Mouse (Mus musculus) bone marrow macrophage, adult 2 months (primary cell): Measurements from ENCODE around the gene Dnajc5. TPM values are rescaled to one million over a fixed set of nuclear protein-coding genes. Genes with fewer than 3 reads are reported as not detected.

Experiments used
- H3K27ac ChIP-seq: 2 replicates; pipeline ENCODE4 v1.5.1; 2012; ENCODE audit warnings: low read depth, low read length; ENCODE audit not compliant: insufficient read depth
- H3K4me1 ChIP-seq: 2 replicates; pipeline ENCODE4 v1.6.1; 2012; ENCODE audit warnings: low read length; ENCODE audit not compliant: control insufficient read depth, insufficient read depth
- H3K4me3 ChIP-seq: 2 replicates; pipeline ENCODE4 v1.5.1; 2012; ENCODE audit warnings: mild to moderate bottlenecking, low read length, moderate library complexity; ENCODE audit not compliant: insufficient read depth
- CTCF ChIP-seq: IDR thresholded peaks from 2 replicates; pipeline ENCODE4 v1.5.1; 2012; ENCODE audit warnings: low read depth, mild to moderate bottlenecking, low read length, moderate library complexity
- POLR2A ChIP-seq: IDR thresholded peaks from 2 replicates; pipeline ENCODE4 v1.6.1; 2012; ENCODE audit warnings: mild to moderate bottlenecking, low read depth, low read length, borderline replicate concordance
- polyA plus RNA-seq: library from polyadenylated mRNA; stranded (reverse); fragments of >200 nt; gene quantifications from 2 replicates; pipeline ENCODE4 v1.2.4, GENCODE M21; 2012; ENCODE audit not compliant: missing spikeins, insufficient read depth, insufficient read length

Gene Dnajc5
- polyA plus RNA-seq, 1 experiment, result 71.7 TPM

DNA sequence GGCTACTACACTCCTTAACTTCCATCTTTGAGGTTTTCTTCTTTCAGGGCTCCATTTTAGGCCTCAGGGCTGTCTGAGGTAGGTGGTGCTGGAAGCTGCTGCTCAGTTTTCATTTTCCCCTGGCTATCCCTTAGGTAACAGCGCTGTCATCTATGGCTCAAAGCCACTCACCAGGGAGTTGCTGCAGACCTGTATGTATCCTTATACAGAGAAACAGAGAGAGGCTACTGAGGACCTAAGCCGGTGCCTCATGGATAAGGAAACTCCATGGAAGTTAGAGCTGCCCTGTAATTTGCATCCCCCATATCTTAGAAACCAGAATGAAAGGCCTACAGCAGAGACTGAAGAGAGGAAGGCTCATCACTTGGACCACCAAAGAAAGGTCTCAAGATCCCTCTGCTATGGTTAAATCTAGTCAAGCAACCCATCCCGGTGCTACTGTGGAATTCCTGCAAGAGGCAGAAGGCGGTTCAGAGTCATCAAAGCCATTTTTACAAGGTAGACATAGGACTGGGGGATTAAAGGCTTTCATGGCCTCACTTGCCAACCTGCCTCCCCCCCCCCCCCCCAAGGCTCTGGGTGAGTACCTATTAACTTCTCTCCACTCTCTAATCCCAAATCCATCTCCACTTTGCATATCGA lies 60.0 kb downstream of the Dnajc5 start:
- TF ChIP-seq POLR2A, result no peak
- TF ChIP-seq CTCF, result no peak
- Histone ChIP-seq H3K4me3 (peak overlapping the region; percentile 96), H3K4me1 (peaks cover 12% of the 10 kb centered on the region), H3K27ac (peak overlapping the region; percentile 68)

DNA sequence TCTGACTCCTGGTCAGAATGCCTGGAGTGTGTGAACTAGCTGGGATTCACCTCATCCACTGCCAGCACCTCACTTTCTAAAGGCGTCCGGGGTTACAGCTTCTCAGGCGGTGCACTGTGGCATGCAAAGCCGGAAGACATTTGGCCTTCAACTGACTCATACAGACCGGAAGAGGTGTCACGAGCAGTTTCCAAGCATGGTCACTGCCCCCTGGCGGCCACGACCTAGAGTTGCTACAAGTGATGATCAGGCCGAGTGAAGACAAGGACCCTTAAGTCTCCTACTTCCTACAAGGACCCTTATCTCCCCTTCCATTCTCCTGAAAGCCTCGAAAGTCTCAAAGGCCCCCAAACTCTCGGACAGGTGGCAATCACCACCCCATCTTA lies 60.7 kb downstream of the Dnajc5 start:
- H3K4me3 ChIP-seq, result peak overlapping the region; percentile 96
- peak overlapping the region; percentile 82 for H3K27ac ChIP-seq
- TF ChIP-seq POLR2A (no peak), CTCF (peak; percentile 63)
- peaks cover 12% of the 10 kb centered on the region for H3K4me1 ChIP-seq

- Histone ChIP-seq H3K4me1 (peaks cover 12% of the 10 kb centered on the region), H3K4me3 (peak overlapping the region; percentile 96), H3K27ac (peak overlapping the region; percentile 82)
- no peak for TF ChIP-seq CTCF
- no peak for TF ChIP-seq POLR2A
Measured at GRCm38 (mm10) chr2:181581402-181582120, 61.3 kb downstream of the Dnajc5 start.

GRCm38 (mm10) chr2:181582358-181582757 lies 62.1 kb downstream of the Dnajc5 start:
- H3K4me3 ChIP-seq, result no peak overlapping the region
- no peak overlapping the region for H3K27ac ChIP-seq
- TF ChIP-seq CTCF (no peak), POLR2A (no peak)
- H3K4me1 ChIP-seq, result peaks cover 12% of the 10 kb centered on the region

- Histone ChIP-seq H3K4me3 (no peak overlapping the region), H3K4me1 (peaks cover 12% of the 10 kb centered on the region), H3K27ac (no peak overlapping the region)
- TF ChIP-seq POLR2A, result no peak
- TF ChIP-seq CTCF, result no peak
Measured at GRCm38 (mm10) chr2:181582939-181583338, 62.7 kb downstream of the Dnajc5 start.

GRCm38 (mm10) chr2:181583460-181584257 lies 63.4 kb downstream of the Dnajc5 start:
- TF ChIP-seq CTCF, result no peak
- no peak for TF ChIP-seq POLR2A
- H3K4me1 ChIP-seq, result peaks cover 12% of the 10 kb centered on the region
- no peak overlapping the region for H3K4me3 ChIP-seq
- no peak overlapping the region for H3K27ac ChIP-seq

GRCm38 (mm10) chr2:181584411-181584942 lies 64.2 kb downstream of the Dnajc5 start, which contains the start of gene Uckl1:
Uckl1 (minus strand) TSS chr2:181584892.
- H3K4me3 ChIP-seq, result no peak within 1 kb of the TSS
- no peak within 1 kb of the TSS for H3K27ac ChIP-seq
- peaks cover 12% of the 10 kb centered on the region for H3K4me1 ChIP-seq
- TF ChIP-seq POLR2A (no peak), CTCF (no peak)

- Histone ChIP-seq H3K27ac (no peak overlapping the region), H3K4me1 (peaks cover 6% of the 10 kb centered on the region), H3K4me3 (no peak overlapping the region)
- TF ChIP-seq CTCF (no peak), POLR2A (no peak)
Measured at GRCm38 (mm10) chr2:181585506-181585905, 65.2 kb downstream of the Dnajc5 start.

- peaks cover 6% of the 10 kb centered on the region for H3K4me1 ChIP-seq
- H3K27ac ChIP-seq, result no peak overlapping the region
- TF ChIP-seq POLR2A, result no peak
- no peak for TF ChIP-seq CTCF
- no peak overlapping the region for H3K4me3 ChIP-seq
Measured at GRCm38 (mm10) chr2:181586124-181586523, 65.8 kb downstream of the Dnajc5 start.
